Mouse (Mus musculus) lung, postnatal 36 days (tissue): ENCODE data around the gene Gm20873.
"Not testable (repeated sequence)": the region's sequence is repeated elsewhere in the genome, so short reads cannot be mapped to it uniquely, and the experiment has no call there.

Experiments used
- DNase-seq: peaks from one replicate; pipeline ENCODE4 v3.0.0; 2022; ENCODE audit warnings: mixed read lengths

Gene Gm20873

GRCm38 (mm10) chrY:6266798-6267197 lies at the start of gene Gm20873:
TSS of gene Gm20873 (plus strand) at chrY:6267098.
- DNase-seq: not testable (repeated sequence)

GRCm38 (mm10) chrY:6237895-6238294 lies 29.0 kb upstream of the Gm20873 start, which contains the start of gene Gm21746:
TSS of gene Gm21746 (minus strand) at chrY:6237995.
- DNase-seq: not testable (repeated sequence)
